Mouse (Mus musculus): ENCODE measurements at regions not wholly inside any gene's neighbourhood (a gene's known extent, or its start where the extent isn't known, plus 50 kb on each side); places are given as distances from the start of the nearest gene placed in this dataset.

DNA sequence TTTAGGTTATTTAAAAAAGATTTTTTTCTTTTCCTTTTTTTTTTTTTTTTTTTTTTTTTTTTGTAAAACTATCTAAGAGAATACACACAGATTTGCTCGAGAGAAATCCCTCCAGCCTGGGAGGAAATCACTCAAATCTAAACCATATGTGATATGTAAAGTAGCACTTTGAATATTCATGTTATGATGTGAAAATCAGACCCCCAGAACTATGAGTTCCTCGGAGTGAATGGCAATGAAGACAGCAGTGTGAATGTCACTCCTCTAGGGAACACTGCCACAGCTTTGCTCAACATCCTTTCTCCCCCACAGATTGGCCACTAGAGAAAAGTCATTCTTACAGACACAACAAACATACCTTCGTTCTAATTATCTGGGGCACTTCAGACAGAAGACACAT, 217.8 kb upstream of the Ddx18 start:
- Histone ChIP-seq H3K4me1 (ENCODE audit: control insufficient read depth, insufficient read depth, low read length) (no peaks in the 10 kb centered on the region), H3K4me3 (replicated peaks; ENCODE audit: insufficient read depth, low read depth, low read length) (no peak overlapping the region), H3K27ac (ENCODE audit: insufficient read depth, low read length) (no peak overlapping the region), H3K27me3 (ENCODE audit: control insufficient read depth, insufficient read depth, low read length) (no peaks in the 10 kb centered on the region)
- WGBS, result 38% methylated on average over 3 of the region's 3 CpGs
- no peak for DNase-seq
- TF ChIP-seq POLR2A (IDR thresholded peaks at IDR 0.05; ENCODE audit: borderline replicate concordance, insufficient read depth, low read length) (no peak), CTCF (IDR thresholded peaks at IDR 0.05; ENCODE audit: borderline replicate concordance, insufficient read depth, low read depth, low read length) (no peak)

DNA sequence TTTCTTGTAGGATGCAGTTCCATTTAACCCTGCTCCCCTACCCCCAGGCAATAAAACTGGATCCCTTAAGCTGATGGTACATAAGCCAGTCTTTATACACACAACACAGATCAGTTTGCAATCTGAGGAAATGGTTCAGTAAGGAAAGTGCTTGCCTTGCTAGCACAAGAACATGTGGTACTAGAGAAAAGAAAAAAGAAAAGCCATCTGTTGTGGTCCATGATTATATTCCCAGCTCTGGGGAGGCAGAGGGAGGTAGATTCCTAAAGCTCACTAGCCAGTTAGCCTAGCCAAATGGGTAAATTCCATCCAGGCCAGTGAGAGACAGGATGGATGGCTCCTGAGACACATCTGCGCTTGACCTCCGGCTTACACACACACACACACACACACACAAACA, 206.2 kb upstream of the Ddx18 start:
- no peaks in the 10 kb centered on the region for H3K27me3 ChIP-seq (ENCODE audit: control insufficient read depth, insufficient read depth, low read length)
- H3K4me3 ChIP-seq (replicated peaks; ENCODE audit: insufficient read depth, low read depth, low read length), result no peak overlapping the region
- H3K27ac ChIP-seq (ENCODE audit: insufficient read depth, low read length), result no peak overlapping the region
- DNase-seq, result no peak
- 95% methylated on average over 2 of the region's 2 CpGs for WGBS
- H3K4me1 ChIP-seq (ENCODE audit: control insufficient read depth, insufficient read depth, low read length), result no peaks in the 10 kb centered on the region
- TF ChIP-seq CTCF (IDR thresholded peaks at IDR 0.05; ENCODE audit: borderline replicate concordance, insufficient read depth, low read depth, low read length) (no peak), POLR2A (IDR thresholded peaks at IDR 0.05; ENCODE audit: borderline replicate concordance, insufficient read depth, low read length) (no peak)

DNA sequence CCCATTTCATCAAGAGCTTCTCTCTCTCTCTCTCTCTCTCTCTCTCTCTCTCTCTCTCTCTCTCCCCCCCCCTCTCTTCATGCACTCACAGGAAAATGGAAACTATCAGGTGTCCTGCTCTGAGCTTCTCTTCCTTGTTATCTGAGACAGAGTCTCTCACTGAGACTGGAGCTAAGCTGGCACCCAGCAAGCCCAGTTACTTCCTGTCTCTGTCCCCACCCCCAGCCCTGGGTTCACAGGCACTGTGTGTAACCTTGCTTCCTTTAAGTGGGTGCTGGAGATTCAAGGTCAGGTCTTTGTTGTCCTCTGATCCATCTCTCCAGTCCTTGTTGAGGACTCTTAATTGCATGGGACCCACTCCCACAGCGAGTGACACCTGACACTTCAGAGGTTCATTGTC, 203.7 kb upstream of the Ddx18 start:
- Histone ChIP-seq H3K27me3 (ENCODE audit: control insufficient read depth, insufficient read depth, low read length) (no peaks in the 10 kb centered on the region), H3K27ac (ENCODE audit: insufficient read depth, low read length) (no peak overlapping the region), H3K4me3 (replicated peaks; ENCODE audit: insufficient read depth, low read depth, low read length) (no peak overlapping the region), H3K4me1 (ENCODE audit: control insufficient read depth, insufficient read depth, low read length) (no peaks in the 10 kb centered on the region)
- 88% methylated on average over 1 of the region's 1 CpGs for WGBS
- DNase-seq, result no peak
- TF ChIP-seq CTCF (IDR thresholded peaks at IDR 0.05; ENCODE audit: borderline replicate concordance, insufficient read depth, low read depth, low read length) (no peak), POLR2A (IDR thresholded peaks at IDR 0.05; ENCODE audit: borderline replicate concordance, insufficient read depth, low read length) (no peak)

DNA sequence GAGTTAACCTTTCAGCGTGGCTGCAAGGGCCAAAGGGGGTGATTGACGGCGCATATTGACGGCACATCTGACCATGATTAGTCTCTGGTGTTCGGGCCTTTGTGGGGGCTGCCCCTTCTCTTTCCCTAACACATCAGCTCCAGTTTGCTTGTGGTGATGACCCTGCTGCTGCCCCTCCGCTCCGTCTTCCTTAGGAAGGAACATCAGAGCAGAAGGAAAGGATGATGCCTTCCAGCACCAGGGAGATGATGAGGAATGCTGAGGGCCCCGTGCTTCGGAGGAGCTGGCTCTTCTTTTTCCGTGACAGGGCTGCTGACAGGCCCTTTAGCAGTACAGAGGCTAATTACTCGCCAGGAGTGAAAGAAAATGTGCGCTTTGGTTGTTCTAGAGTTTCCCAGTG, 203.1 kb upstream of the Ddx18 start:
- no peak for DNase-seq
- WGBS, result 31% methylated on average over 12 of the region's 12 CpGs

DNA sequence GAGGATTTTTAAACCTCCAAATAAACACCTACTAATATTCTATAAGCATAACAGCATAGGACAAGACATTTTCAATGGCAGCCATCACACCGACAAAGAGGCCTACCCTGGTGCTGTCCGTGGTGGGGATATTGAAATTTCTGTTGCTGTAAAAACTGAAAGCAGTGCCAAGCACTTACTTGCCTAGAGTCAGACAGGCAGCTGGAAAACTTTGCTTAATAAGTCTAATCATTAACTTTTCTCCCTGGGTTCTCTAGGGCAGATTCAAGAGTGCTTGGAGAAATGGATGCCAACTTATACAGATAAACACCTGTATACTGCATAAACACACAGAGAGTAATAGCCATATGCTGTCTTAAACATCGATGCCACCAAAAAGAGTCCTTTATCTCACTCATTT, 192.3 kb upstream of the Ddx18 start:
- no peak for DNase-seq
- Histone ChIP-seq H3K4me1 (ENCODE audit: control insufficient read depth, insufficient read depth, low read length) (no peaks in the 10 kb centered on the region), H3K27ac (ENCODE audit: insufficient read depth, low read length) (no peak overlapping the region), H3K4me3 (replicated peaks; ENCODE audit: insufficient read depth, low read depth, low read length) (no peak overlapping the region), H3K27me3 (ENCODE audit: control insufficient read depth, insufficient read depth, low read length) (no peaks in the 10 kb centered on the region)
- TF ChIP-seq CTCF (IDR thresholded peaks at IDR 0.05; ENCODE audit: borderline replicate concordance, insufficient read depth, low read depth, low read length) (no peak), POLR2A (IDR thresholded peaks at IDR 0.05; ENCODE audit: borderline replicate concordance, insufficient read depth, low read length) (no peak)
- 84% methylated on average over 3 of the region's 3 CpGs for WGBS

More for the DNA sequence above, 203.1 kb upstream of the Ddx18 start:
- no peak for TF ChIP-seq CTCF (IDR thresholded peaks at IDR 0.05; ENCODE audit: borderline replicate concordance, insufficient read depth, low read depth, low read length)
- Histone ChIP-seq H3K4me3 (replicated peaks; ENCODE audit: insufficient read depth, low read depth, low read length) (no peak overlapping the region), H3K27ac (ENCODE audit: insufficient read depth, low read length) (no peak overlapping the region), H3K27me3 (ENCODE audit: control insufficient read depth, insufficient read depth, low read length) (no peaks in the 10 kb centered on the region), H3K4me1 (ENCODE audit: control insufficient read depth, insufficient read depth, low read length) (no peaks in the 10 kb centered on the region)

DNA sequence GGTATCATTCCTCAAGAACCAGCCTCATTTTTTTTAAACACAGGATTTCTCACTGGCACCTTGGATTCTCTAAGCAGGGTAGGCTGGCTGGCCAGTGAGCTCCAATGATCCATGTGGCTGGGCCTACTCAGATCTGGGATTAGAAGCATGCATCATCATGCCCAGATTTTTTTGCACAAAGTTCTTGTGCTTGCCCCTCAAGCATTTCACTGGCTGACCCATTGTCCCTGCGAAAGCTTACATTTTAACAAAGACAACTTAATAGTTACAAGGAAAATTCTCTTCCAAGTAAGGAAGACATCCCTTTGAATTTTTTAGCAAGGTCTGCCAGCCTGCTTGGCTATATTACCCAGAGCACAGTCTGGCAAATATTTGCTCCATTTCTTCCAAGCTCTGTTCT, 177.4 kb upstream of the Ddx18 start:
- 100% methylated on average over 1 of the region's 1 CpGs for WGBS
- H3K4me1 ChIP-seq (ENCODE audit: control insufficient read depth, insufficient read depth, low read length), result no peaks in the 10 kb centered on the region
- no peaks in the 10 kb centered on the region for H3K27me3 ChIP-seq (ENCODE audit: control insufficient read depth, insufficient read depth, low read length)
- TF ChIP-seq POLR2A (IDR thresholded peaks at IDR 0.05; ENCODE audit: borderline replicate concordance, insufficient read depth, low read length) (no peak), CTCF (IDR thresholded peaks at IDR 0.05; ENCODE audit: borderline replicate concordance, insufficient read depth, low read depth, low read length) (no peak)
- H3K4me3 ChIP-seq (replicated peaks; ENCODE audit: insufficient read depth, low read depth, low read length), result no peak overlapping the region
- no peak for DNase-seq
- H3K27ac ChIP-seq (ENCODE audit: insufficient read depth, low read length), result no peak overlapping the region

DNA sequence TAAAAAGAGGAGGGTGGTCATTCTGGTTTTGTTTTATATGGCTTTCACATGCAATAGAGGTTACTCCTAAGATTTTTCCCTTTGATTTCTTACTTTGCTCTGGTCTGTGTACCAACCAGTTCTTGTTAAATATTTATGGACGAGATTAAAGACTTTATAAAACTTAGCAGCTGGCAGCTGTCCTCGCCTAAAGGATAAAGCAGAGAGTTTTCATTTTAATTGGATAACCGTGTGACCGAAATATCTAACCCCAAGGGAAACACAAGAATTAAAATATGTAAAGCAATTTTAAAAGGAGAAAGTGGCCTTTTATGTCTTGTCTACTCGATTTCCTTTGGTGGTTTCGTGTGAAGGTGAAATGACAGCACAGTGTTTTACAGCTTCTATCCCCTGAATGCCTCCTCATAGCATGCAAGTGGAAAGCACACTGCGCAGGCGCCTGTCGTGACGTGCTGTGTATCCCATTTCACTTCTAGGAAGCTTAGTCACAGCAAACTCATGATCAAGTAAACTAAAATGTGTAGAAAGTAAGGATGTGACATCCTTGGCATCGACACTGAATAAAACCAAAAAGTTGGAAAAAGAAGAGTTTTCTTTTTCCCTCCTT, 167.4 kb upstream of the Ddx18 start:
- DNase-seq, result no peak
- Histone ChIP-seq H3K27me3 (ENCODE audit: control insufficient read depth, insufficient read depth, low read length) (no peaks in the 10 kb centered on the region), H3K4me3 (replicated peaks; ENCODE audit: insufficient read depth, low read depth, low read length) (no peak overlapping the region), H3K4me1 (ENCODE audit: control insufficient read depth, insufficient read depth, low read length) (no peaks in the 10 kb centered on the region), H3K27ac (ENCODE audit: insufficient read depth, low read length) (no peak overlapping the region)
- WGBS, result 76% methylated on average over 11 of the region's 11 CpGs
- TF ChIP-seq POLR2A (IDR thresholded peaks at IDR 0.05; ENCODE audit: borderline replicate concordance, insufficient read depth, low read length) (no peak), CTCF (IDR thresholded peaks at IDR 0.05; ENCODE audit: borderline replicate concordance, insufficient read depth, low read depth, low read length) (no peak)

DNA sequence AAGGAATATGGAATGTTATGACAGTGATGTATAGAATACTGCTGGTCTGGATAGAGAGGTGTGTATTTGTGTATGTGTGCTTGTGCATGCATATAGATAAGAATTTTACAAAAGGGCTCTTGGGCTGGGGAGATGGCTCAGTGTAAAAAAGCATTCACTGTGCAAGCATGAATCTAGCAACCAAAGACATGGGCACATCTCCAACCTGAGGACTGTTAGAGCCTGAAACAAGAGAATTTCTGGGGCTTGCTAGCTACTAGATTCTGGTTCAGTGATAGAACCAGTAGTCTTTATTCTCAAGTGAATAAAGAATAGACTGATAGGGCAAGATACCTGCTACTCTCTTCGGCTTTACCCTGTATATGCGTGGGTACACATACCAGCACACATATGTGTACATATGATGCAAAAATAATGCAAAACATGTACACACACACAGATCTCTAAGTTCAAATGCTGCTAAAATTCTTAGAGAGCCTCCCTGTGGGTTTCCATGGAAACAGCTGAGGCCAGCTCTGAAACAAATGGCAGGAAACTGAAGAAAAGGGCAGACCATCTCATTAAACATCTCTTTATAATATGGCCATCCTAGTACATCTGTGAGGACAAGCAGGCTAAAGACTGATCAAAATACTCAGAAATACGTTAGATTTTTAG, 166.8 kb upstream of the Ddx18 start:
- TF ChIP-seq POLR2A (IDR thresholded peaks at IDR 0.05; ENCODE audit: borderline replicate concordance, insufficient read depth, low read length) (no peak), CTCF (IDR thresholded peaks at IDR 0.05; ENCODE audit: borderline replicate concordance, insufficient read depth, low read depth, low read length) (no peak)
- DNase-seq, result no peak
- 79% methylated on average over 3 of the region's 3 CpGs for WGBS

More for the DNA sequence above, 166.8 kb upstream of the Ddx18 start:
- no peak overlapping the region for H3K4me3 ChIP-seq (replicated peaks; ENCODE audit: insufficient read depth, low read depth, low read length)
- no peaks in the 10 kb centered on the region for H3K27me3 ChIP-seq (ENCODE audit: control insufficient read depth, insufficient read depth, low read length)
- H3K4me1 ChIP-seq (ENCODE audit: control insufficient read depth, insufficient read depth, low read length), result no peaks in the 10 kb centered on the region
- no peak overlapping the region for H3K27ac ChIP-seq (ENCODE audit: insufficient read depth, low read length)
